Comparison of ENCODE assay signal across 11 mouse cellular contexts in the genomic region with DNA sequence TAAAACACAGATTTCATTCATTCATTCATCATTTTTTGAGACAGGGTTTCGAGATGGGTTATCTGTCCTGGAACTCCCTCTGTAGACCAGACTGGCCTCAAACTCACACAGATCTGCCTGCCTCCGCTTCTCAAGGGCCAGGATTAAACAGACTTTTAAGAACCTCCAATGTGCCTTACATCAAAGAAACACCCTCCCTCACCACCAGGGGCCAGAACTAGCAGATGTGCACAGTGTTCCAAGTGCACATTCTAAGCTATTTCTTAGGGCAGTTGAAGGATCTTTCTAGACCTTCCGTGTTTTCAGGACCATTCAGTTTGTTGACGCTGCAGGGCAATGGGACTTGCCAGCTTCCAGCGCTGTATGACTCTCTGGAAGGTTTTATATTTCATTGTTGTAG.
DNase-seq lines count a peak whose midpoint lies in the region; ATAC-seq and TF ChIP-seq lines count a peak whose summit lies in the region.
"Had no signal": no experiment of that assay in that cellular context is flagged by ENCODE, and none has a peak within 500 bp of the region (broad histone marks: within the 10 kb centered on the region; RNA-seq: fewer than 3 reads in every experiment).

No protein-coding gene starts in this region.

- H3K27ac ChIP-seq in heart, embryonic 13.5 days (replicated peaks) = no peak overlapping the region
- no peak overlapping the region for H3K27ac ChIP-seq in lung, postnatal 0 days (ENCODE audit: low read length)
- H3K27ac ChIP-seq: embryonic facial prominence, embryonic 15.5 days; lung, embryonic 15.5 days had no signal

- H3K9ac ChIP-seq in heart, embryonic 13.5 days = no peak overlapping the region
- H3K9ac ChIP-seq in lung, postnatal 0 days (replicated peaks; ENCODE audit: low read depth) = no peak overlapping the region
- H3K9ac ChIP-seq: embryonic facial prominence, embryonic 15.5 days; lung, embryonic 15.5 days had no signal

- H3K4me1 ChIP-seq in heart, embryonic 13.5 days = peaks cover 5% of the 10 kb centered on the region; the same call in 1 of the 2 replicates
- no peaks in the 10 kb centered on the region for H3K4me1 ChIP-seq in lung, postnatal 0 days (ENCODE audit: insufficient read depth, low read depth, low read length)

- no peak for TF ChIP-seq POLR2A in brain, embryonic 14.5 days (IDR thresholded peaks at IDR 0.05; ENCODE audit: borderline replicate concordance, extremely low read depth, insufficient read depth, insufficient read length, poor library complexity, severe bottlenecking)

- no peak for TF ChIP-seq EP300 in lung, postnatal 0 days (IDR thresholded peaks at IDR 0.05)

- H3K27me3 ChIP-seq in heart, embryonic 13.5 days (replicated peaks) = no peaks in the 10 kb centered on the region
- H3K27me3 ChIP-seq in lung, postnatal 0 days (replicated peaks; ENCODE audit: insufficient read depth, low read length) = no peaks in the 10 kb centered on the region
- H3K27me3 ChIP-seq: embryonic facial prominence, embryonic 15.5 days; lung, embryonic 15.5 days had no signal

- DNase-seq in heart, postnatal 36 days = no peak
- DNase-seq in lung, postnatal 0 days (ENCODE audit: low spot score) = no peak
- no peak for DNase-seq in lung, postnatal 14 days
- no peak for DNase-seq in brain, embryonic 14.5 days (ENCODE audit: low read depth)
- peak; percentile 16 to 38 for DNase-seq in natural killer cell, adult 2 months (ENCODE audit: low spot score in 2 of 2)
- no peak for DNase-seq in adrenal gland, postnatal 10 days
- DNase-seq in lung, postnatal 36 days = no peak
- DNase-seq: layer of hippocampus, adult 9-11 months had no signal

- no peaks in the 10 kb centered on the region for H3K36me3 ChIP-seq in heart, embryonic 13.5 days
- H3K36me3 ChIP-seq in lung, postnatal 0 days (ENCODE audit: insufficient read depth, low read length) = no peaks in the 10 kb centered on the region
- H3K36me3 ChIP-seq: embryonic facial prominence, embryonic 15.5 days; lung, embryonic 15.5 days had no signal

- no peak overlapping the region for H3K4me3 ChIP-seq in heart, embryonic 13.5 days
- no peak overlapping the region for H3K4me3 ChIP-seq in lung, postnatal 0 days (ENCODE audit: low read depth, low read length)

- 53% methylated on average over 5 of the region's 5 CpGs for WGBS in heart, embryonic 13.5 days
- 47% methylated on average over 5 of the region's 5 CpGs for WGBS in lung, postnatal 0 days

- H3K4me2 ChIP-seq in heart, embryonic 13.5 days = peak overlapping the region; percentile 64; the same call in 1 of the 2 replicates
- no peak overlapping the region for H3K4me2 ChIP-seq in lung, postnatal 0 days (replicated peaks; ENCODE audit: low read depth, low read length)

- intact Hi-C loops in heart, postnatal 36 days (cut with DNase I) = no loop called here

- H3K9me3 ChIP-seq in heart, embryonic 13.5 days = no peaks in the 10 kb centered on the region
- H3K9me3 ChIP-seq in lung, postnatal 0 days (ENCODE audit: low read length) = no peaks in the 10 kb centered on the region
- H3K9me3 ChIP-seq: embryonic facial prominence, embryonic 15.5 days; lung, embryonic 15.5 days had no signal

- peak; percentile 55 for TF ChIP-seq CTCF in lung, postnatal 0 days (IDR thresholded peaks at IDR 0.05)
- TF ChIP-seq CTCF in brain, embryonic 14.5 days (IDR thresholded peaks at IDR 0.05; ENCODE audit: borderline replicate concordance, extremely low read depth, insufficient read depth, insufficient read length) = peak; percentile 35; the same call in 1 of the 2 replicates

- no peak for ATAC-seq in heart, embryonic 13.5 days (ENCODE audit: extremely low read depth, insufficient number of reproducible peaks, low FRiP score, low TSS enrichment)
- no peak; the same call in 1 of the 2 replicates for ATAC-seq in lung, postnatal 0 days

Comparison
In these comparisons a context has a peak if more than half of its experiments do, and no peak if none do; other contexts are left out.
1. DNase-seq: peak in natural killer cell, adult 2 months (2 of 2); none in heart, postnatal 36 days (0 of 2), lung, postnatal 0 days (single experiment), lung, postnatal 14 days (single experiment), brain, embryonic 14.5 days (single experiment), adrenal gland, postnatal 10 days (single experiment) and lung, postnatal 36 days (single experiment).